Mouse (Mus musculus): Measurements from ENCODE around the gene Dleu7. TPM values are rescaled to one million over a fixed set of nuclear protein-coding genes. Genes with fewer than 3 reads are reported as not detected.

The Dleu7 gene
- polyA plus RNA-seq, 1 experiment from 2014 or later, result 4.8 TPM

DNA sequence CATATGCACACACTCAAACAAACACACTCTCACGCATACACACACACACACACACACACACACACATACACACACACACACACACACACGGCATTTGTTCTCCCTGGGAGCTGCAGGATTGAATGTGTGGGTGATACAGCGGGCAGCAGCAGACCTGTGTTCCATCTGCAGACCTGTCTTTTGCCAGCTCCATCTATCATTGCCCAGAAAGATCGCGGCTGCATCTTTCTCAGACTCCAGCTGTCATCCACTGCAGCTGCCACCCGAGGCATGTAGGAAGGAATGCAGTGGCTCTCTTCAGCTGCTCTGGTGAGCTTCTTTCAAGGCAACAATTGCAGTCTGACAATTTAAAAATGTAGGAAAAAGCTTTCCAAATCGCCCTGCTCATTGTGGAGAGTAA lies 56.9 kb downstream of the Dleu7 start:
- no peaks in the 10 kb centered on the region for H3K27me3 ChIP-seq
- H3K4me1 ChIP-seq, result no peaks in the 10 kb centered on the region
- 64% methylated on average over 7 of the region's 7 CpGs for WGBS
- ATAC-seq (replicated peaks; ENCODE audit: low FRiP score), result no peak
- H3K4me3 ChIP-seq (replicated peaks), result no peak overlapping the region
- H3K4me2 ChIP-seq, result no peak overlapping the region
- no peaks in the 10 kb centered on the region for H3K9me3 ChIP-seq (replicated peaks)
- H3K27ac ChIP-seq, result no peak overlapping the region
- H3K36me3 ChIP-seq, result no peaks in the 10 kb centered on the region
- H3K9ac ChIP-seq, result no peak overlapping the region

DNA sequence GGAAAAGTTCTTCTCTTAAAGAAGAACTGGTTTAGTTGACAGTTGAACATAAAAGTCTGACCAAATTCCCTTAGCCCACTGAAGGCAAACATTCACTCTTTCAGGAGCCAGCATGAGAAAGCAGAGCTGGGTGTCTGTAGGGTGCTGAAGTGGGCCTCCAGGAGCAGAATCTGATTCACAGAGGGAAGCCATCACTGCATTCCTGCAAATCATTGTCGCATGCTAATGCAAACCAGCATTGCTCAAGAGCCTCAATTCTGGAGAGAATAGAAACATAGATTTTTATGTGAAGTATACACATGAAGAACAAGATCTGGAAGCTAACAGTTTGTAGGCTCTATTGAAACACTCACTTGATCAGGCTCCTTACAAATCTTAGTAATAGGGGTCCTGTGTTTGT lies 57.6 kb downstream of the Dleu7 start:
- 0 out of 2 replicates have a peak, but pooled peaks cover 2% of the 10 kb centered on the region for H3K4me1 ChIP-seq
- WGBS, result 63% methylated on average over 1 of the region's 1 CpGs

DNA sequence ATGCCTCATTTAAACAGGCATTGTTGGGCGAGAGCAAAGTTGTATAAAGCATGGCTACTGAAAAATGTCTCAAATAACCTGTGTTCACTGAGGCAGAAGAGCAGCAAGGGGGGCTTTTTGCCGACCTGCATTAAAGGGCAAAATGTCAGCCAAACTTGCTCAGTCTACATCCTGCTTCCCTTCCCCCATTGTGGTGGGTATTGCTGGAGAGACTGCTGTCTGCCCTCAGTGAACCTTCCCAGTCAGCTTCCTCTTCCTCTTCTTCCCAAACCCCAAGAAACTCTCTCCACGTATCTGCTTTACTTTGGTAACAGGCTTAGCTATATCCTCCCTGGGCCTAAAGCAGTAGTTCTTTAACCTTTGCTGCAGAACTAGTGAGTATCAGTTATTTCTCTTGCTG lies 61.9 kb downstream of the Dleu7 start:
- ATAC-seq (replicated peaks; ENCODE audit: low FRiP score), result no peak
- Histone ChIP-seq H3K4me1 (0 out of 2 replicates have a peak, but pooled peaks cover 2% of the 10 kb centered on the region), H3K9me3 (replicated peaks) (no peaks in the 10 kb centered on the region), H3K36me3 (no peaks in the 10 kb centered on the region), H3K4me3 (replicated peaks) (no peak overlapping the region), H3K9ac (no peak overlapping the region), H3K4me2 (no peak overlapping the region), H3K27me3 (no peaks in the 10 kb centered on the region), H3K27ac (no peak overlapping the region)
- 42% methylated on average over 3 of the region's 3 CpGs for WGBS

More for the DNA sequence above, 57.6 kb downstream of the Dleu7 start:
- H3K4me2 ChIP-seq, result no peak overlapping the region
- ATAC-seq (replicated peaks; ENCODE audit: low FRiP score), result no peak
- no peaks in the 10 kb centered on the region for H3K9me3 ChIP-seq (replicated peaks)
- no peak overlapping the region for H3K27ac ChIP-seq
- no peaks in the 10 kb centered on the region for H3K27me3 ChIP-seq
- no peak overlapping the region for H3K4me3 ChIP-seq (replicated peaks)
- H3K9ac ChIP-seq, result no peak overlapping the region
- no peaks in the 10 kb centered on the region for H3K36me3 ChIP-seq

DNA sequence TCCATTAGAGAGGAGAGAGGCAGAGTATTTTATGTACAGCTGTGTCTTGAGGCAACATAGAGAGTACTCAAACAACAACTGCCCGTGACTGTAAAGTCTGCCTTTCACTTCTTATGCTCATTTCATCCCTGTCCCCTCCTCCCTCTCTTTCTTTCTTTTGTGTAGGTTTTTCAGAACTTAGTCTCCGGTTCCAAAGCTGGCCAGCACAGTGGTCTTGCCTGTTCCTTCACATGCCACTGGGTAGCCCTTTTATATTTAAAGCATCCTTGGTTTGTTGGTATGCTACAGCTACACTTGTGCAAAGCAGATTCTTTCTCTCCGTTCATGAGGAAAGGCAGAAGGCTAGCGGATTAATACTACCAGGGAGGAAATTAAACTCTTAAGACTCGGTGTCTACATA lies 65.7 kb downstream of the Dleu7 start:
- no peaks in the 10 kb centered on the region for H3K9me3 ChIP-seq (replicated peaks)
- H3K4me1 ChIP-seq, result 0 out of 2 replicates have a peak, but pooled peaks cover 2% of the 10 kb centered on the region
- H3K9ac ChIP-seq, result no peak overlapping the region
- H3K36me3 ChIP-seq, result no peaks in the 10 kb centered on the region
- H3K4me2 ChIP-seq, result no peak overlapping the region
- no peak overlapping the region for H3K4me3 ChIP-seq (replicated peaks)
- H3K27me3 ChIP-seq, result no peaks in the 10 kb centered on the region
- WGBS, result 80% methylated on average over 5 of the region's 5 CpGs
- H3K27ac ChIP-seq, result no peak overlapping the region
- ATAC-seq (replicated peaks; ENCODE audit: low FRiP score), result no peak

DNA sequence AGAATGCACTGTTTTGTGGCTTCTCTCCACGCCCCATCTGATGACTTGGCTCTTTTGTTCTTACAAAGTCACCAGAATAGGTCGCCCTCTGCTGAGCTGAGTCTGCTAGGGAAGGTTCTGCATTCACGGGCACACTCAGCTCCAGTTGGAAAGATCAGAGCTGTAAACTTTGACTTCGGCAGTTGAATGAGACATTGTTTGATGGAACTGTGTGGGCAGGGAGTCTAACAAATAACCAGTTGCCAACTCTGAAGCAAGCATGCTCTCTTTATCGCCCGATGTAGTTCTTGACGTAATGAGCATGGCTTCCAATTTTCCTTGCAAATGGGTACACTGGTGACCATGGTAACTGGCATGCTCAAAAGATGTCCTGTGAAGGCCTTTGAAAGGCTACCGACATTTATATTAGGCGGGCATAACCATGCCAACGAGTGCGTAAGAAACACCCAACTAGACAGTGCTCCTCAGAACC lies 66.2 kb downstream of the Dleu7 start:
- Histone ChIP-seq H3K9me3 (replicated peaks) (no peaks in the 10 kb centered on the region), H3K4me2 (no peak overlapping the region), H3K9ac (no peak overlapping the region), H3K4me1 (0 out of 2 replicates have a peak, but pooled peaks cover 2% of the 10 kb centered on the region), H3K36me3 (no peaks in the 10 kb centered on the region), H3K27me3 (no peaks in the 10 kb centered on the region), H3K4me3 (replicated peaks) (no peak overlapping the region), H3K27ac (no peak overlapping the region)
- ATAC-seq (replicated peaks; ENCODE audit: low FRiP score), result no peak
- WGBS, result 76% methylated on average over 11 of the region's 11 CpGs

Other genes starting within 250 kb of the Dleu7 start
- 53.6 and 56.5 TPM in 2 replicates for gene Rnaseh2b, start 458 bp downstream of the Dleu7 start, polyA plus RNA-seq (2015; fragmentation: Nextera tagmentation; extraction: Ambion mirVana)
- gene Gucy1b2, start 163.2 kb upstream of the Dleu7 start, polyA plus RNA-seq (2015; fragmentation: Nextera tagmentation; extraction: Ambion mirVana), result not detected in 2 replicates

Data from kidney, embryonic 15.5 days (tissue).